Mouse (Mus musculus): Measurements from ENCODE around the gene Btbd9.

DNA sequence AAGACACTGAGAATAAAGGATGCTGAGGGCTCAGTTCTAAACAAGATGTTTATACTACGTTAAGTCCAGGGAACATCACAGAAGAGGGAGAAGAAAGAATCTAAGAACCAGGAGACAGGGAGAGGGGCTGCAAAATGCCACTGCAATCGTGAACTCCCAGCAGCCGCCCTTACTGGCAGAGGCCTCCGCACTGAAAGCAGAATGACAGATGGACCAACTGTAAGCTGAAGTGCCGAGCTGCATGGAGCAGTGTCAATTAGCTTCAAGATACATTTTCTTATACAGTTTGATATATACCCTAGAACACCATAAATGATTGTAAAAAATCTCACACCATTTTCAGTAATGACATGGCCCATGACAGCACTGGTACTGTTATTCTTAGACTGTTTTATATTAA, 247.4 kb downstream of the Btbd9 start:
- TF ChIP-seq POLR2A (IDR thresholded peaks at IDR 0.05; ENCODE audit: extremely low read depth, insufficient read depth, low read length) = no peak
- TF ChIP-seq CTCF (IDR thresholded peaks at IDR 0.05; ENCODE audit: low read depth, low read length) = no peak
